Mouse (Mus musculus): Measurements from ENCODE around the gene Diaph3. TPM values are rescaled to one million over a fixed set of nuclear protein-coding genes. Genes with fewer than 3 reads are reported as not detected.

Diaph3 gene
- total RNA-seq (2014; rRNA removed; ENCODE audit: low replicate concordance): 4.5 and 6.5 TPM in 2 replicates
- 2.6 and 3.8 TPM in 2 replicates for polyA plus RNA-seq (2015; fragmentation: Nextera tagmentation; extraction: Ambion mirVana)

GRCm38 (mm10) chr14:87140963-87141486 lies at the start of gene Diaph3:
Diaph3 (minus strand) TSS chr14:87141235.
- Histone ChIP-seq H3K4me3 (ENCODE audit: low read depth, low read length) (peak within 1 kb of the TSS; percentile 71), H3K4me1 (ENCODE audit: control insufficient read depth, insufficient read depth) (no peaks in the 10 kb centered on the region), H3K9me3 (replicated peaks; ENCODE audit: control insufficient read depth, low read length) (no peaks in the 10 kb centered on the region), H3K27ac (ENCODE audit: low read depth) (no peak within 1 kb of the TSS), H3K36me3 (replicated peaks; ENCODE audit: control insufficient read depth, insufficient read depth, low read length) (no peaks in the 10 kb centered on the region), H3K27me3 (ENCODE audit: control insufficient read depth, insufficient read depth, low read length) (no peaks in the 10 kb centered on the region), H3K4me2 (ENCODE audit: low read depth, low read length) (peak within 1 kb of the TSS; percentile 82), H3K9ac (replicated peaks; ENCODE audit: low read depth, low read length) (peak within 1 kb of the TSS; percentile 47)
- TF ChIP-seq CTCF (IDR thresholded peaks at IDR 0.05; ENCODE audit: low read depth) (no peak), EP300 (IDR thresholded peaks at IDR 0.05; ENCODE audit: low read depth) (no peak)
- DNase-seq (ENCODE audit: low spot score) (peak; percentile 94), ATAC-seq (ENCODE audit: insufficient read depth, low read depth) (peak; percentile 99)
- under 1% methylated on average over 43 of the region's 43 CpGs for WGBS

DNA sequence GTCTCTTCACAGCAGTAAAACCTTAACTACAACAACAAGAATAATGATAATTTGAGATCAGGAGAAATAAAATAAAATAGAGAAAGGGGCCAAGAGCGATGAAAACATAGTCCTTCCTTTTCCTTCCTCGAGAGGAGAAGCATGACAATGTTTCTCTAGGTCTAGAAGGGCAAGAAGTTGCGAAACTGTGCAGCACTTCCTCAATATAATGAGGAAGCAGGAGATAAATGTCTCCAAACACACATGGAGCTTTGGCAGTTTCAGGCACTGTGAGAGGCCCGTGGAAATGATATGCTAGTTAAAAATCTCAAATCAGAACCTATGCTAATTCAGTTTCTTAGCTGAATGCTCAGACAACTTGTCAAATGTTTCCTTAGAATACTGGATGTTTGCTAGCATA lies 49.6 kb upstream of the Diaph3 start:
- H3K4me3 ChIP-seq (ENCODE audit: low read depth, low read length): no peak overlapping the region
- WGBS: 54% methylated on average over 4 of the region's 4 CpGs
- H3K27ac ChIP-seq (ENCODE audit: low read depth): no peak overlapping the region
- DNase-seq (ENCODE audit: low spot score) (no peak), ATAC-seq (ENCODE audit: insufficient read depth, low read depth) (no peak)
- no peaks in the 10 kb centered on the region for H3K36me3 ChIP-seq (replicated peaks; ENCODE audit: control insufficient read depth, insufficient read depth, low read length)
- H3K9me3 ChIP-seq (replicated peaks; ENCODE audit: control insufficient read depth, low read length): no peaks in the 10 kb centered on the region
- H3K27me3 ChIP-seq (ENCODE audit: control insufficient read depth, insufficient read depth, low read length): no peaks in the 10 kb centered on the region
- TF ChIP-seq CTCF (IDR thresholded peaks at IDR 0.05; ENCODE audit: low read depth): no peak
- no peak for TF ChIP-seq EP300 (IDR thresholded peaks at IDR 0.05; ENCODE audit: low read depth)
- no peak overlapping the region for H3K4me2 ChIP-seq (ENCODE audit: low read depth, low read length)
- H3K4me1 ChIP-seq (ENCODE audit: control insufficient read depth, insufficient read depth): no peaks in the 10 kb centered on the region
- no peak overlapping the region for H3K9ac ChIP-seq (replicated peaks; ENCODE audit: low read depth, low read length)

- H3K4me2 ChIP-seq (ENCODE audit: low read depth, low read length): no peak overlapping the region
- H3K4me1 ChIP-seq (ENCODE audit: control insufficient read depth, insufficient read depth): no peaks in the 10 kb centered on the region
- no peaks in the 10 kb centered on the region for H3K36me3 ChIP-seq (replicated peaks; ENCODE audit: control insufficient read depth, insufficient read depth, low read length)
- ATAC-seq (ENCODE audit: insufficient read depth, low read depth): no peak; the same call in 1 of the 2 replicates
- no peak overlapping the region for H3K9ac ChIP-seq (replicated peaks; ENCODE audit: low read depth, low read length)
- no peaks in the 10 kb centered on the region for H3K27me3 ChIP-seq (ENCODE audit: control insufficient read depth, insufficient read depth, low read length)
- no peak overlapping the region for H3K27ac ChIP-seq (ENCODE audit: low read depth)
- no peak overlapping the region for H3K4me3 ChIP-seq (ENCODE audit: low read depth, low read length)
- 86% methylated on average over 6 of the region's 6 CpGs for WGBS
- no peaks in the 10 kb centered on the region for H3K9me3 ChIP-seq (replicated peaks; ENCODE audit: control insufficient read depth, low read length)
- TF ChIP-seq CTCF (IDR thresholded peaks at IDR 0.05; ENCODE audit: low read depth): no peak
- no peak for TF ChIP-seq EP300 (IDR thresholded peaks at IDR 0.05; ENCODE audit: low read depth)
- DNase-seq (ENCODE audit: low spot score): no peak
Measured at GRCm38 (mm10) chr14:87171577-87171976, 30.5 kb upstream of the Diaph3 start.

- no peak overlapping the region for H3K4me3 ChIP-seq (ENCODE audit: low read depth, low read length)
- H3K4me2 ChIP-seq (ENCODE audit: low read depth, low read length): no peak overlapping the region
- H3K36me3 ChIP-seq (replicated peaks; ENCODE audit: control insufficient read depth, insufficient read depth, low read length): no peaks in the 10 kb centered on the region
- H3K4me1 ChIP-seq (ENCODE audit: control insufficient read depth, insufficient read depth): no peaks in the 10 kb centered on the region
- H3K9me3 ChIP-seq (replicated peaks; ENCODE audit: control insufficient read depth, low read length): no peaks in the 10 kb centered on the region
- TF ChIP-seq EP300 (IDR thresholded peaks at IDR 0.05; ENCODE audit: low read depth) (no peak), CTCF (IDR thresholded peaks at IDR 0.05; ENCODE audit: low read depth) (no peak)
- no peaks in the 10 kb centered on the region for H3K27me3 ChIP-seq (ENCODE audit: control insufficient read depth, insufficient read depth, low read length)
- 63% methylated on average over 1 of the region's 1 CpGs for WGBS
- DNase-seq (ENCODE audit: low spot score): no peak
- ATAC-seq (ENCODE audit: insufficient read depth, low read depth): no peak
- no peak overlapping the region for H3K27ac ChIP-seq (ENCODE audit: low read depth)
- H3K9ac ChIP-seq (replicated peaks; ENCODE audit: low read depth, low read length): no peak overlapping the region
Measured at GRCm38 (mm10) chr14:87169151-87169550, 28.1 kb upstream of the Diaph3 start.

DNA sequence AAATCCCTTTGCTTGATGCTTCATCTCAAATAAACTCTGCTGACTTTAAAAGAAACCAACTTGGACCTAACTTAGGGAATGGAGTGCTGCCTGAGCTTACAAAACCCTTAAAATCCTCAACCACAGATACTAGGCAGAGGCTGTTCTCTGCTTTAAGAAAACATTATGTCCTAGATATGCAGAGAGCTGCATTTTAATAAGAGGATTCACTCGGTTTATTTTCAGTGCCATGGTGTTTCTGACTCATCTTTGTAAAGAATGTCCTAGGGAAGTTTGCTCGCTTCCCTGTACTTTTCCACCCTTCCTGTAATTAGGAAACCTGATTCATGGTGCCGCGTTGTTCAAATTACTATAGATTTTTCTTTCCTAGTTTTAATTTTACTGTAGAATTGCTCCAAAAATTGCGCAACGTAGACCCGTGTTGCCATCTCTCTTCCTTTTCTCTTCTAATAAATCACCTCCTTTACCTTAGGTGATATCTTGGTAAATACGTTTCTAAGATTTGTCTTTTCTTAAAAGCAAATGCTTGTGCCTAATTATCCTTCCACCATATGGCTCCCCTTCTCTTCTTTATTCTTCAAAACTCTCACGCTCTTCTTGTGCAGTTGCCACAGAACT lies 14.7 kb upstream of the Diaph3 start:
- WGBS: 73% methylated on average over 9 of the region's 9 CpGs
- Histone ChIP-seq H3K9ac (replicated peaks; ENCODE audit: low read depth, low read length) (no peak overlapping the region), H3K36me3 (replicated peaks; ENCODE audit: control insufficient read depth, insufficient read depth, low read length) (no peaks in the 10 kb centered on the region), H3K4me3 (ENCODE audit: low read depth, low read length) (no peak overlapping the region), H3K27ac (ENCODE audit: low read depth) (no peak overlapping the region), H3K4me1 (ENCODE audit: control insufficient read depth, insufficient read depth) (no peaks in the 10 kb centered on the region), H3K4me2 (ENCODE audit: low read depth, low read length) (no peak overlapping the region), H3K27me3 (ENCODE audit: control insufficient read depth, insufficient read depth, low read length) (no peaks in the 10 kb centered on the region), H3K9me3 (replicated peaks; ENCODE audit: control insufficient read depth, low read length) (no peaks in the 10 kb centered on the region)
- ATAC-seq (ENCODE audit: insufficient read depth, low read depth): no peak
- DNase-seq (ENCODE audit: low spot score): no peak
- TF ChIP-seq CTCF (IDR thresholded peaks at IDR 0.05; ENCODE audit: low read depth): no peak
- TF ChIP-seq EP300 (IDR thresholded peaks at IDR 0.05; ENCODE audit: low read depth): no peak

Data from heart, postnatal 0 days (tissue).